Mouse (Mus musculus) midbrain, embryonic 11.5 days (tissue): ENCODE results near the gene Usp45. TPM values are rescaled to one million over a fixed set of nuclear protein-coding genes. Genes with fewer than 3 reads are reported as not detected.
A peak's percentile ranks its signal among the peaks of the same experiment; 100 is the strongest.

Source experiments
- ATAC-seq: fragments of 200-750 bp; cut with Nextera tagmentation; 2 replicates; pipeline ENCODE4 v1.8.0; 2017; ENCODE audit warnings: moderate TSS enrichment, moderate library complexity; ENCODE audit not compliant: low FRiP score
- DNase-seq: peaks from one replicate; pipeline ENCODE4 v3.0.0; 2015; ENCODE audit warnings: low spot score; ENCODE audit errors: missing footprints
- H3K27ac ChIP-seq: fragments of 300-500 bp; sonication (generic); 2 replicates; pipeline ENCODE4 v1.5.1; 2014; ENCODE audit warnings: low read depth, low read length
- H3K27me3 ChIP-seq: fragments of 300-500 bp; sonication (generic); 2 replicates; pipeline ENCODE4 v1.6.1; 2014; ENCODE audit warnings: mild to moderate bottlenecking, low read length, moderate library complexity, mixed read lengths; ENCODE audit not compliant: control insufficient read depth, insufficient read depth
- H3K36me3 ChIP-seq: fragments of 300-500 bp; sonication (generic); 2 replicates; pipeline ENCODE4 v1.6.1; 2014; ENCODE audit warnings: mild to moderate bottlenecking, low read length, moderate library complexity, mixed read lengths; ENCODE audit not compliant: control insufficient read depth, insufficient read depth
- H3K4me1 ChIP-seq: fragments of 300-500 bp; sonication (generic); 2 replicates; pipeline ENCODE4 v1.6.1; 2014; ENCODE audit warnings: low read length; ENCODE audit not compliant: control insufficient read depth, insufficient read depth
- H3K4me2 ChIP-seq: fragments of 300-500 bp; sonication (generic); 2 replicates; pipeline ENCODE4 v1.6.1; 2014; ENCODE audit warnings: mild to moderate bottlenecking, moderate library complexity
- H3K4me3 ChIP-seq: fragments of 300-500 bp; sonication (generic); 2 replicates; pipeline ENCODE4 v1.5.1; 2014; ENCODE audit warnings: low read depth, low read length
- H3K9ac ChIP-seq: fragments of 300-500 bp; sonication (generic); 2 replicates; pipeline ENCODE4 v1.6.1; 2014; ENCODE audit warnings: low read length
- H3K9me3 ChIP-seq: fragments of 300-500 bp; sonication (generic); 2 replicates; pipeline ENCODE4 v1.6.1; 2016; ENCODE audit warnings: low read length; ENCODE audit not compliant: control insufficient read depth
- WGBS: fragments of 180-500 bp; shearing (Covaris S2); extraction: QIAGEN DNeasy Blood & Tissue Kit; methylation state at CpG from one replicate; pipeline ENCODE4 v1.1.7; 2014; 5-methylcytosine and 5-hydroxymethylcytosine counted together
- polyA plus RNA-seq: library from polyadenylated mRNA; unstranded; fragments of >200 nt; fragmentation: Nextera tagmentation; extraction: Ambion mirVana; gene quantifications from 2 replicates; pipeline ENCODE4 v1.2.1, GENCODE M21; 2014

Gene Usp45
- polyA plus RNA-seq, 1 experiment from 2014 or later, result 13.4 TPM

GRCm38 (mm10) chr4:21812635-21813034, 45.7 kb downstream of the Usp45 start:
- Histone ChIP-seq H3K4me2 (no peak overlapping the region), H3K36me3 (no peaks in the 10 kb centered on the region), H3K4me1 (no peaks in the 10 kb centered on the region), H3K27me3 (no peaks in the 10 kb centered on the region), H3K4me3 (no peak overlapping the region), H3K9me3 (no peaks in the 10 kb centered on the region), H3K9ac (no peak overlapping the region), H3K27ac (no peak overlapping the region)
- DNase-seq (no peak), ATAC-seq (no peak)
- 96% methylated on average over 6 of the region's 6 CpGs for WGBS

- no peaks in the 10 kb centered on the region for H3K27me3 ChIP-seq
- no peak overlapping the region for H3K4me3 ChIP-seq
- no peak overlapping the region for H3K9ac ChIP-seq
- WGBS, result 46% methylated on average over 2 of the region's 2 CpGs
- no peaks in the 10 kb centered on the region for H3K4me1 ChIP-seq
- peak; percentile 90 for ATAC-seq
- H3K27ac ChIP-seq, result no peak overlapping the region
- H3K9me3 ChIP-seq, result no peaks in the 10 kb centered on the region
- peaks cover 2% of the 10 kb centered on the region; the same call in 1 of the 2 replicates for H3K36me3 ChIP-seq
- DNase-seq, result peak; percentile 92
- H3K4me2 ChIP-seq, result no peak overlapping the region
These were observed 47.1 kb downstream of the Usp45 start for GRCm38 (mm10) chr4:21814029-21814428.

DNA sequence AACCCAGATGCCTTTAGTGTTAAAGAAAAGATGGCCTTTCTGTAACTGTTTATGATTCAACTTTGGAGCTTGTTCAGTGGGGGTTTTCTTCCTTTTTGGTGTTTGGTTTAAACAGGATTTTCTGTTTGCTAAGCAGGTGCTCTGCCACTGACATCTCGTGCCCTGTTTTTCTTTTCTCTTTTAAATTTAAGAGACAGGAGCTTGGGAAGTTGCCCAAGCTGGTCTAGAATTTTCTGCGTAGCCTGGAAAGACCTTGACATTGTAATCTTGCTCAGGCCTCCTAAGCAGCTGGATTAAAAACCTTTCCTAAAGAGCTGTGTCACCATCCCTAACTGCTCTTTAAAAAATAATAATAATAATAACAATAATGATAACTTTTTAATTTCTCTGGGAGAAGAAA, 59.7 kb downstream of the Usp45 start:
- no peak overlapping the region for H3K4me3 ChIP-seq
- H3K4me2 ChIP-seq, result no peak overlapping the region
- no peaks in the 10 kb centered on the region for H3K4me1 ChIP-seq
- ATAC-seq, result no peak
- 0 out of 2 replicates have a peak, but pooled peaks cover 3% of the 10 kb centered on the region for H3K36me3 ChIP-seq
- H3K27ac ChIP-seq, result no peak overlapping the region
- WGBS, result 85% methylated on average over 2 of the region's 2 CpGs
- H3K27me3 ChIP-seq, result no peaks in the 10 kb centered on the region
- H3K9ac ChIP-seq, result no peak overlapping the region
- DNase-seq, result no peak
- no peaks in the 10 kb centered on the region for H3K9me3 ChIP-seq

DNA sequence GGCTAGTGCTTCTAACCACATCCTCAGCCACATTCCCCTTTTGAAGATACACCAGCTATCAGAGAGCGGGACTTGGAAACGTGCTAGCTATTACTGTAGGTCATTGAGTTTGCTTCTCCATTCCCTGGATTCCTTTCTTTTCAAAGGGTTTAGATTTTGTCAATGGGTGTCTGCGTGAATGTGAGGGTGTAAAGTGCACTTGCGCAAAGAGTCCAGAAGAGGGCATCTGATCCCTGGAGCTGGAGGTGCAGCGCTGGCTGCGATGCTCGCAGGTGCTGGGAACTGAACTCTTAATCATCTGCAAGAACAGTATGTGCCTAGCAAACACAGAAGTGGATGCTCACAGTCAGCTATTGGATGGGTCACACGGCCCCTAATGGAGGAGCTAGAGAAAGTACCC, 65.9 kb downstream of the Usp45 start:
- Histone ChIP-seq H3K27me3 (no peaks in the 10 kb centered on the region), H3K4me1 (no peaks in the 10 kb centered on the region), H3K36me3 (no peaks in the 10 kb centered on the region), H3K4me3 (no peak overlapping the region), H3K9ac (no peak overlapping the region), H3K4me2 (no peak overlapping the region), H3K9me3 (no peaks in the 10 kb centered on the region), H3K27ac (no peak overlapping the region)
- ATAC-seq (no peak), DNase-seq (no peak)
- 91% methylated on average over 8 of the region's 8 CpGs for WGBS

DNA sequence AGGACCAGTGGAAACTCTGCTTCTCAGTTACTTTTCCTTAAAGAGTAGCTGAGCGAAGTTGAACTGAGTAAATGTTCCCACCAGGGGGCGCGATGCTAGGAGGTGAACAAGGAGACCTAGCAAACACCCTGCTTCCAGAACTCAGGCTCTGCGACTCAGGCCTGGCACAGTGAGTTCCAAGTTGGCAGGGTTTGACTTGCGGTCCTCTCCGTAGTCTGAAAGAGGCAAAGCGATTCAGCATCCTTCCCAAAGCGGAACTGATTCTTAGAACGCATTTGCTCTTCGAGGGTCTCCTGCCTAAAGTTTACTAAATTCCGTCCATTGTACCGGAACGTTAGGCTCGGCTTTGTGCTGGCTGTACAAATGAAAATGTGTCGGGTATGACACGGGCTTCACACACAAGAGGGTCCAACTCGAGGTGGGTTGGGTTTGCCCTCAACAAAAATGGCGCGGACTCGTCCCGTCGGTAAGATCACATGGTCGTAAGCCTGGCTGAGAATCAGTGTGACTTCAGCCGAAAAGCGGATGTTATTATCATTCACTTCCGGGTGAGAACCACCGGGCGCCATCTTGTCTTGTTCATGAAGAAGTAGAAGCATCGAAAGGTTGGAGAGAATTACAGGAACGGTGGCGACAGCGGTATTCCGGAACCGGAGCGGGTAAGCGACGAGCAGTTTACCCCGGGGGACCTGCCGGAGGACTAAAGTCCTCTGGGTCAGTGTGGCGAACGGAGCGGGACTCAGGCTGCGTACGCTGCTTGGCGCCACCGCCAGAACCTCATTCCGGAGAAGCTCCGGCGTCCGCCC, 80.7 kb downstream of the Usp45 start, which contains the start of gene Pnisr:
Gene Pnisr (plus strand): TSS at position 103 of the 806 bp plus-strand sequence.
- DNase-seq (peak; percentile 99), ATAC-seq (peak; percentile 97)
- Histone ChIP-seq H3K9me3 (no peaks in the 10 kb centered on the region), H3K36me3 (no peaks in the 10 kb centered on the region), H3K9ac (peak within 1 kb of the TSS; percentile 97), H3K4me2 (peak within 1 kb of the TSS; percentile 54), H3K4me1 (no peaks in the 10 kb centered on the region; the same call in 1 of the 2 replicates), H3K27ac (peak within 1 kb of the TSS; percentile 87), H3K4me3 (peak within 1 kb of the TSS; percentile 88), H3K27me3 (no peaks in the 10 kb centered on the region)
- under 1% methylated on average over 50 of the region's 50 CpGs for WGBS

- H3K4me1 ChIP-seq, result no peaks in the 10 kb centered on the region; the same call in 1 of the 2 replicates
- no peak for DNase-seq
- H3K4me3 ChIP-seq, result peak overlapping the region; percentile 88
- no peaks in the 10 kb centered on the region for H3K36me3 ChIP-seq
- peak overlapping the region; percentile 87 for H3K27ac ChIP-seq
- ATAC-seq, result peak; percentile 89
- peak overlapping the region; percentile 51 for H3K4me2 ChIP-seq
- H3K27me3 ChIP-seq, result no peaks in the 10 kb centered on the region
- under 1% methylated on average over 24 of the region's 24 CpGs for WGBS
- H3K9me3 ChIP-seq, result no peaks in the 10 kb centered on the region
- peak overlapping the region; percentile 97 for H3K9ac ChIP-seq
These were observed 81.3 kb downstream of the Usp45 start for GRCm38 (mm10) chr4:21848287-21848630.

DNA sequence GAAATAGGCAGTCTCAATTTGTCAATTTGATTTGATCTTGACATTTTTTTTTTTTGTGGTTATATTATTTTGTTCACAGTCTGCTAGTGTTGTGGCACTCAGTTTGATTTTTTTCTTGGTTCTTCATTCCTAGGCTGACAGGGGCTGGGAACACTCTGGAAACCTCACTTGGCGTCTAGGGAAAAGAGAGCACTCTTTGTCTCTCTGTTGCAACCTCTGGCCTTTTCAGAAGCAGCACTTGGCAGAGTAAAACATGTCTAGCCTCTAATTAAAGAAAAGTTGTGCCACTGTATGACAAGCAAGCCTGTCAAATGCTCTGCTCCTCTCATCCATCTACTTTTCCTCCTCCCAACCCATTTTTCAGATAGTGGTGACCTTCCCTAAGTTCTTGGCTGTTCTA, 90.5 kb downstream of the Usp45 start:
- Histone ChIP-seq H3K36me3 (peaks cover 16% of the 10 kb centered on the region; the same call in 1 of the 2 replicates), H3K9me3 (no peaks in the 10 kb centered on the region), H3K4me2 (no peak overlapping the region), H3K27ac (no peak overlapping the region), H3K4me3 (no peak overlapping the region), H3K4me1 (no peaks in the 10 kb centered on the region), H3K9ac (no peak overlapping the region), H3K27me3 (no peaks in the 10 kb centered on the region)
- 80% methylated on average over 1 of the region's 1 CpGs for WGBS
- ATAC-seq (no peak), DNase-seq (no peak)

DNA sequence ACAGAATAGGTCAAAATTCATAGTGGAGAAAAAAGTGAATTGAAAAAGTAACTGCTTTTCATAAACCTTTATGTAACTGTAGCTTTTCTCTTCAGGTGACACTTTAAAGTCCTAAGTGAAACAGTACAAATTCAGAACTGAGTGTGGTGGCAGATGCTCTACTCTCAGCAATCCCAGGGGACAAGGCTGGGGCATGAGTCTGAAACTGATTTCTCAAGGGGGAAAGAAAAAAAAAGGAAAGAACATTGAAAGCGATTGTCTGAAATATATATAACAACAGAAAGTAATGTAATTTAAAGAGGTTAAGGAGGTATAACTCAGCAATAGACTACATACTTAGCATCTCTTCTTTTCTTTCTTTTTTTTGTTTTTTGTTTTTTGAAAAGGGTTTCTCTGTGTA, 98.3 kb downstream of the Usp45 start:
- peaks cover 26% of the 10 kb centered on the region for H3K36me3 ChIP-seq
- no peak for DNase-seq
- 95% methylated on average over 1 of the region's 1 CpGs for whole genome bisulfite sequencing

DNA sequence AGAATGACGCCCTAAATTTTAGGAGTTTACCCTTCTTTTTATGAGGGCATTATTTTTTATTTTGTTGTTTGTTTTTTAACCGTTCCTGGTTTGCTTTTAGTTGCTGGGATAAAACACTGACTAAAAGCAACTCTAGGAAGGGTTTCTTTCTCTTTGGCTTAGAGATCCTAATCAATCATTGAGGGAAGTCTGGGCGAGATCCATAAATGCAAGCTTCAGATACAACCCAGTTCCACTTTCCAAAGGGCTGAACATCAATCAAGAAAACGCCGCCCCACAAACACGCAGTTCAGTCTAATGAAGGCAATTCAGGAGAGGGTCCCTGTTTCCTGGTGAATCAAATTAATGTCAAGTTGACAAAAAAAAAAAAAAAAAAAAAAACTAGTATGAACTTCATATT, 111.8 kb downstream of the Usp45 start:
- 47% methylated on average over 6 of the region's 6 CpGs for WGBS
- H3K27ac ChIP-seq, result no peak overlapping the region

More for the DNA sequence above, 98.3 kb downstream of the Usp45 start:
- Histone ChIP-seq H3K4me2 (no peak overlapping the region), H3K9ac (no peak overlapping the region), H3K27ac (no peak overlapping the region), H3K4me1 (no peaks in the 10 kb centered on the region), H3K4me3 (no peak overlapping the region), H3K27me3 (no peaks in the 10 kb centered on the region), H3K9me3 (no peaks in the 10 kb centered on the region)
- ATAC-seq, result no peak

More for the DNA sequence above, 111.8 kb downstream of the Usp45 start:
- Histone ChIP-seq H3K36me3 (peaks cover 3% of the 10 kb centered on the region; the same call in 1 of the 2 replicates), H3K9ac (no peak overlapping the region; the same call in 1 of the 2 replicates), H3K4me2 (peak overlapping the region; percentile 63), H3K4me1 (no peaks in the 10 kb centered on the region), H3K4me3 (peak overlapping the region; percentile 52; the same call in 1 of the 2 replicates), H3K27me3 (no peaks in the 10 kb centered on the region), H3K9me3 (no peaks in the 10 kb centered on the region)
- DNase-seq, result peak; percentile 86
- ATAC-seq, result no peak
